Mouse (Mus musculus): ENCODE measurements around the gene Myh6. TPM values are rescaled to one million over a fixed set of nuclear protein-coding genes. Genes with fewer than 3 reads are reported as not detected.
"Not testable (repeated sequence)": the region's sequence is repeated elsewhere in the genome, so short reads cannot be mapped to it uniquely, and the experiment has no call there.

Gene Myh6
- total and polyA plus RNA-seq, 2 experiments from 2014 or later: 0.21 to 1.4 TPM

DNA sequence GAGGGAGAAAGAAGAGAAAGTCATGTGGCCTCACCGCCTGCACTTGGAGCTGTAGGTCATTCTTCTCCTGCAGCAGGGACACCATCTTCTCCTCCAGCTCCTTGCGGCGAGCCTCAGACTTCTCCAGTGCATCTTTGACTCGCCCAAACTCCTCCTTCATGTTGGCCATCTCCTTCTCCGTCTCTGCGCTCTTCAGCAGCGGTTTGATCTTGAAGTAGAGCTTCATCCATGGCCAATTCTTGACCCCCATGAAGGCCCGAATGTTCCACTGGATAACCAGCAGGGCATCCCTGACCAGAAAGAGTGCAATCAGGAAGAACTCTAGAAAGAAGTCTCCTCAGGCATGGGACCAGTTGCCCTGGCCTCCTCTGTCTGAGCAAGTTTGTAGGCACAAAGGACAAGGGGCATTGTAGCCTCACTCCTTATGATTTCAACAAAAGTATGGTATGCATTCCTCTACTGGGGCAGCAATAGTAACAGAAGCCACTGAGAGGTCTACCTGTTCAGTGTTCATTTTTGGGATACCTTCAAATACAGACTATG lies 13.0 kb downstream of the Myh6 start:
- H3K4me3 ChIP-seq (ENCODE audit: low read length): no peak overlapping the region

DNA sequence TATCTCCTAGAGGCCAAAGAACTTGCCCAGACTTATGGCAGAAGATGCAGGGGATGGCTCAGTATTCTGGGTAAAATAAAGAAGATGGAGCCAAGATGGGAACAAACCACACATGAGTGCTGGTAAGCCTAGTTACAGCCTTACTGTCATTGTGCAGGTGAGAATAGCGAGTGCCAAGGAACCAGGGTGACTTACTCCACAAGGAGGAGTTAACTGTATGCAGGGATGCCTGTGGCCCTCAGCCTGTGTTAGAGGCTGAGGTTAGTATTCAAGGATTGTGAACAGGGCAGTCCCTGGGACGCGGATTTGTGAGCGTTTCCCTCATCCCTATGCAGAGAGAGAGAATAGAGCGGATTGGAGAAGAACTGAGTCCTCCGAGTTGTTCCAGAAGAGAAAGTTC lies 15.1 kb downstream of the Myh6 start:
- no peaks in the 10 kb centered on the region for H3K36me3 ChIP-seq (ENCODE audit: insufficient read depth, low read length)
- 88% methylated on average over 6 of the region's 6 CpGs for WGBS
- H3K27ac ChIP-seq: no peak overlapping the region
- H3K9ac ChIP-seq (replicated peaks; ENCODE audit: low read length): no peak overlapping the region
- no peaks in the 10 kb centered on the region for H3K4me1 ChIP-seq (ENCODE audit: insufficient read depth, low read length)
- H3K27me3 ChIP-seq (ENCODE audit: insufficient read depth, low read length): no peaks in the 10 kb centered on the region
- ATAC-seq (no peak), DNase-seq (ENCODE audit: low spot score) (no peak)
- H3K4me3 ChIP-seq (ENCODE audit: low read length): no peak overlapping the region
- no peaks in the 10 kb centered on the region for H3K9me3 ChIP-seq (ENCODE audit: low read length)
- no peak for TF ChIP-seq CTCF (IDR thresholded peaks at IDR 0.05; ENCODE audit: low read depth)
- no peak overlapping the region for H3K4me2 ChIP-seq (ENCODE audit: low read depth, low read length)

More for the DNA sequence above, 13.0 kb downstream of the Myh6 start:
- H3K9ac ChIP-seq (replicated peaks; ENCODE audit: low read length): no peak overlapping the region
- TF ChIP-seq CTCF (IDR thresholded peaks at IDR 0.05; ENCODE audit: low read depth): no peak
- no peaks in the 10 kb centered on the region for H3K36me3 ChIP-seq (ENCODE audit: insufficient read depth, low read length)
- no peaks in the 10 kb centered on the region for H3K4me1 ChIP-seq (ENCODE audit: insufficient read depth, low read length)
- WGBS: 83% methylated on average over 8 of the region's 8 CpGs
- DNase-seq (ENCODE audit: low spot score): no peak
- H3K27me3 ChIP-seq (ENCODE audit: insufficient read depth, low read length): no peaks in the 10 kb centered on the region
- ATAC-seq: no peak
- H3K27ac ChIP-seq: no peak overlapping the region
- H3K9me3 ChIP-seq (ENCODE audit: low read length): no peaks in the 10 kb centered on the region
- H3K4me2 ChIP-seq (ENCODE audit: low read depth, low read length): no peak overlapping the region

DNA sequence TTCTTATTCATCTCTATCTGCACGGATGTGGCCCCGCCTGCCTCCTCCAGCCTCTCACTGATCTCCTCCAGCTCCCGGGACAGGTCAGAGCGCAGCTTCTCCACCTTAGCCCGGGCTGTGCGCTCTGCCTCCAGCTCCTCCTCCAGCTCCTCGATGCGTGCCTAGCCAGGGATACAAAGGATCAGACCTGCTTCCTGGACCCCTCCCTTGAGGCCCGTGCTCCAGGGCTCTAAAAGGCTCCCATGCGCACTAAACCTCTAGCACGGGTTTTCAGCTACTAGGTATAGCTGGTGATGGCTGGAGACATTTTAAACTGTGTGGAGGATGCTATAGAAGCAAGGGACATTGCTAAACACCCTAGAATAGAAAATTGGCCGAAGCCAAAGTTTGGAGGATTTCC lies 16.2 kb downstream of the Myh6 start:
- no peak for DNase-seq (ENCODE audit: low spot score)

DNA sequence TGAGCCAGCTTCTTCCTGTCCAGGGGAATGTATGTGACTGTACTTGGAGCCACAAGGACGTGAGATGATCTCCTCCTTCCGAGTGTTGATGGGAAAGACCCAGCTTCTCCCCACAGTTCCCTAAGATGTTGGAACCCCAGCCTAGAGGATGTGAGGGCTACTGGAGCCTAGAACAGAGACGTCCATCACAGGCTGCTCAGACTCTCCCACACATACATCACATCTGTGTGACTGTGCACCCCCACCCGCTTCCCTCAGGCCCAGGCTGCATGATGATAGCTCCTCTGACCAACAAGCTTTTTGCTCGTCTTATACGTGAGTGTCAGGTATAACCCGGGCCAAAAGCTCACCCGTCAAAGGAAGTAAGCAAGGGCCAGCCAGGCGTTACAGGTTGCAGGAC lies 17.9 kb downstream of the Myh6 start:
- Histone ChIP-seq H3K4me3 (ENCODE audit: low read length) (no peak overlapping the region), H3K9me3 (ENCODE audit: low read length) (no peaks in the 10 kb centered on the region), H3K9ac (replicated peaks; ENCODE audit: low read length) (no peak overlapping the region), H3K36me3 (ENCODE audit: insufficient read depth, low read length) (no peaks in the 10 kb centered on the region), H3K27ac (no peak overlapping the region), H3K4me2 (ENCODE audit: low read depth, low read length) (no peak overlapping the region), H3K4me1 (ENCODE audit: insufficient read depth, low read length) (no peaks in the 10 kb centered on the region), H3K27me3 (ENCODE audit: insufficient read depth, low read length) (no peaks in the 10 kb centered on the region)
- 92% methylated on average over 9 of the region's 9 CpGs for WGBS
- DNase-seq (ENCODE audit: low spot score): no peak
- TF ChIP-seq CTCF (IDR thresholded peaks at IDR 0.05; ENCODE audit: low read depth): no peak
- ATAC-seq: no peak

More for the DNA sequence above, 16.2 kb downstream of the Myh6 start:
- 63% methylated on average over 12 of the region's 12 CpGs for WGBS
- no peak overlapping the region for H3K9ac ChIP-seq (replicated peaks; ENCODE audit: low read length)
- no peak overlapping the region for H3K4me2 ChIP-seq (ENCODE audit: low read depth, low read length)
- no peaks in the 10 kb centered on the region for H3K36me3 ChIP-seq (ENCODE audit: insufficient read depth, low read length)
- H3K4me3 ChIP-seq (ENCODE audit: low read length): no peak overlapping the region
- no peaks in the 10 kb centered on the region for H3K4me1 ChIP-seq (ENCODE audit: insufficient read depth, low read length)
- H3K27me3 ChIP-seq (ENCODE audit: insufficient read depth, low read length): no peaks in the 10 kb centered on the region
- H3K9me3 ChIP-seq (ENCODE audit: low read length): no peaks in the 10 kb centered on the region
- no peak overlapping the region for H3K27ac ChIP-seq
- ATAC-seq: no peak
- no peak for TF ChIP-seq CTCF (IDR thresholded peaks at IDR 0.05; ENCODE audit: low read depth)

GRCm38 (mm10) chr14:54947008-54947407 lies 19.7 kb downstream of the Myh6 start:
- WGBS: 81% methylated on average over 10 of the region's 11 CpGs
- ATAC-seq; H3K4me2 ChIP-seq (ENCODE audit: low read depth, low read length); H3K27ac ChIP-seq; DNase-seq (ENCODE audit: low spot score); H3K27me3 ChIP-seq (ENCODE audit: insufficient read depth, low read length); H3K9me3 ChIP-seq (ENCODE audit: low read length); H3K4me1 ChIP-seq (ENCODE audit: insufficient read depth, low read length); H3K4me3 ChIP-seq (ENCODE audit: low read length); H3K9ac ChIP-seq (replicated peaks; ENCODE audit: low read length); H3K36me3 ChIP-seq (ENCODE audit: insufficient read depth, low read length): not testable (repeated sequence)

DNA sequence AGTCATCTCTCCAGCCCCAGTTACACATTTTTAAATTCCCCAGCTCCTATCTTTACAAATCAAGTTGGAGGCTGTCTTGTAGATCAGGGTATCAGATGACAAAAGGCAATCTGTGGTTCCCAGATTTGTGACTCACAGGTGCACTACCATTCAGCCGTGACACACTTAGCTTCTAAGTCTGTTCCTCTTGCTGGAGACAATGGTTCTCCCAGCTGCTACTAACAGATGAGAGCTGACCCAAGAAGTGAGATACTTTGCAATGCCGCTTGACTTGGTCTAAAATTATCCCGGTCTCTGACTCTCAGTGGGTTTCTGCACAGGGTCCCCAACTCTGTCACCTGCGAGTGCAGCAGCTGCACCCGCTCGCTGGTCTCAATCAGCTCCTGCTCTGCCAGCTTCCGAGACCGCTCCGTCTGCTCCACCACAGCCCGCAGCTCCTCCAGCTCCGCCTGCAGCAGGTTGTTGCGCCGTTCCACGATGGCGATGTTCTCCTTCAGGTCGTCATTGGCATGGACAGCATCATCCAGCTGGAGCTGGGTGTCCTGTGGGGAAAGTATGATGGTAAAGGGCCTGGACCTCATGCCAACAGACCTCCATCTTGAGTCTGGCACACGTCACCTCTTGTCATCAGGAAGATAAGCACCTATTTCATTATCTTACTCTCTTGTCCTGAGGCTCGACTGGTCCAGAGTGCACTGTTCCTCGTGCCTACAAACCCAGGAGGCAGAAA lies 20.6 kb downstream of the Myh6 start:
- DNase-seq (ENCODE audit: low spot score) (no peak), ATAC-seq (no peak)
- no peak overlapping the region for H3K4me3 ChIP-seq (ENCODE audit: low read length)
- 84% methylated on average over 19 of the region's 19 CpGs for WGBS
- no peak overlapping the region for H3K9ac ChIP-seq (replicated peaks; ENCODE audit: low read length)
- TF ChIP-seq CTCF (IDR thresholded peaks at IDR 0.05; ENCODE audit: low read depth): no peak
- H3K27ac ChIP-seq: no peak overlapping the region
- no peaks in the 10 kb centered on the region for H3K9me3 ChIP-seq (ENCODE audit: low read length)
- H3K27me3 ChIP-seq (ENCODE audit: insufficient read depth, low read length): no peaks in the 10 kb centered on the region
- no peak overlapping the region for H3K4me2 ChIP-seq (ENCODE audit: low read depth, low read length)
- H3K36me3 ChIP-seq (ENCODE audit: insufficient read depth, low read length): no peaks in the 10 kb centered on the region
- no peaks in the 10 kb centered on the region for H3K4me1 ChIP-seq (ENCODE audit: insufficient read depth, low read length)

GRCm38 (mm10) chr14:54944939-54945338 lies 21.8 kb downstream of the Myh6 start:
- DNase-seq (ENCODE audit: low spot score) (no peak), ATAC-seq (no peak)
- 80% methylated on average over 2 of the region's 2 CpGs for WGBS
- no peak overlapping the region for H3K4me3 ChIP-seq (ENCODE audit: low read length)
- no peaks in the 10 kb centered on the region for H3K27me3 ChIP-seq (ENCODE audit: insufficient read depth, low read length)
- no peak overlapping the region for H3K9ac ChIP-seq (replicated peaks; ENCODE audit: low read length)
- H3K36me3 ChIP-seq (ENCODE audit: insufficient read depth, low read length): no peaks in the 10 kb centered on the region
- no peak overlapping the region for H3K27ac ChIP-seq
- H3K4me2 ChIP-seq (ENCODE audit: low read depth, low read length): no peak overlapping the region
- no peak for TF ChIP-seq CTCF (IDR thresholded peaks at IDR 0.05; ENCODE audit: low read depth)
- H3K9me3 ChIP-seq (ENCODE audit: low read length): no peaks in the 10 kb centered on the region
- no peaks in the 10 kb centered on the region for H3K4me1 ChIP-seq (ENCODE audit: insufficient read depth, low read length)

All from hindbrain, postnatal 0 days (tissue).